Mouse (Mus musculus) heart, embryonic 16.5 days (tissue): ENCODE results near the gene Zfp980. TPM values are rescaled to one million over a fixed set of nuclear protein-coding genes. Genes with fewer than 3 reads are reported as not detected.
"Not testable (repeated sequence)": the region's sequence is repeated elsewhere in the genome, so short reads cannot be mapped to it uniquely, and the experiment has no call there.

Source experiments
- ATAC-seq: fragments of 200-750 bp; cut with Nextera tagmentation; replicated peaks from 2 replicates; pipeline ENCODE4 v1.8.0; 2017; ENCODE audit warnings: moderate number of reproducible peaks; ENCODE audit not compliant: insufficient read depth, low FRiP score; ENCODE audit errors: extremely low read depth
- H3K27ac ChIP-seq: fragments of 300-500 bp; sonication (generic); 2 replicates; pipeline ENCODE4 v1.5.1; 2014; ENCODE audit warnings: mild to moderate bottlenecking, low read length, control low read depth, moderate library complexity
- H3K27me3 ChIP-seq: fragments of 300-500 bp; sonication (generic); 2 replicates; pipeline ENCODE4 v1.6.1; 2014; ENCODE audit warnings: low read length, mixed read lengths; ENCODE audit not compliant: control insufficient read depth, insufficient read depth
- H3K36me3 ChIP-seq: fragments of 300-500 bp; sonication (generic); 2 replicates; pipeline ENCODE4 v1.6.1; 2014; ENCODE audit not compliant: control insufficient read depth, insufficient read depth
- H3K4me1 ChIP-seq: fragments of 300-500 bp; sonication (generic); 2 replicates; pipeline ENCODE4 v1.6.1; 2014; ENCODE audit warnings: low read length, mixed read lengths; ENCODE audit not compliant: control insufficient read depth, insufficient read depth
- H3K4me2 ChIP-seq: fragments of 300-500 bp; sonication (generic); 2 replicates; pipeline ENCODE4 v1.6.1; 2014; ENCODE audit warnings: low read depth, mild to moderate bottlenecking, control low read depth, low read length
- H3K4me3 ChIP-seq: fragments of 300-500 bp; sonication (generic); 2 replicates; pipeline ENCODE4 v1.5.1; 2014; ENCODE audit warnings: mild to moderate bottlenecking, control low read depth, low read length
- H3K9ac ChIP-seq: fragments of 300-500 bp; sonication (generic); 2 replicates; pipeline ENCODE4 v1.6.1; 2014; ENCODE audit warnings: low read length, control low read depth
- H3K9me3 ChIP-seq: fragments of 300-500 bp; sonication (generic); replicated peaks from 2 replicates; pipeline ENCODE4 v1.6.1; 2016; ENCODE audit warnings: low read length; ENCODE audit not compliant: control insufficient read depth
- WGBS: fragments of 180-500 bp; shearing (Covaris S2); extraction: QIAGEN DNeasy Blood & Tissue Kit; methylation state at CpG from one replicate; pipeline ENCODE4 v1.1.7; 2014; 5-methylcytosine and 5-hydroxymethylcytosine counted together
- polyA plus RNA-seq: library from polyadenylated mRNA; unstranded; fragments of >200 nt; fragmentation: Nextera tagmentation; extraction: Ambion mirVana; gene quantifications from 2 replicates; pipeline ENCODE4 v1.2.1, GENCODE M21; 2015

The Zfp980 gene
- polyA plus RNA-seq, 1 experiment from 2014 or later = not detected

- H3K4me2 ChIP-seq = peak overlapping the region; percentile 58
- ATAC-seq = peak; percentile 80
- 2% methylated on average over 45 of the region's 83 CpGs for WGBS
Observed at GRCm38 (mm10) chr4:145744935-145745644, 74.6 kb downstream of the Zfp980 start.

GRCm38 (mm10) chr4:145745645-145745991, 75.1 kb downstream of the Zfp980 start:
- H3K4me1 ChIP-seq, H3K4me2 ChIP-seq, H3K36me3 ChIP-seq, H3K9ac ChIP-seq, H3K9me3 ChIP-seq, H3K27ac ChIP-seq, H3K4me3 ChIP-seq, H3K27me3 ChIP-seq: not testable (repeated sequence)
- no CpG with 5 or more reads among the region's 30 CpGs for WGBS
- 0 out of 2 replicates have a peak, but pooled peaks have one; percentile 14 for ATAC-seq

More at GRCm38 (mm10) chr4:145744935-145745644, 74.6 kb downstream of the Zfp980 start:
- not testable (repeated sequence) for H3K27ac ChIP-seq, H3K9me3 ChIP-seq, H3K36me3 ChIP-seq, H3K4me1 ChIP-seq, H3K27me3 ChIP-seq, H3K9ac ChIP-seq
- H3K4me3 ChIP-seq = peak overlapping the region; percentile 34

Other genes starting within 250 kb of the Zfp980 start
- gene Zfp990, start 159.9 kb upstream of the Zfp980 start, polyA plus RNA-seq = 0.05 TPM in 1 of 2 replicates, not detected in the other
- gene Gm13212, start 85.5 kb upstream of the Zfp980 start, polyA plus RNA-seq = 3.7 and 5.0 TPM in 2 replicates
- not detected in 2 replicates for gene Zfp986, start 198.1 kb downstream of the Zfp980 start, polyA plus RNA-seq